Mouse (Mus musculus): ENCODE measurements around the gene Lgals2.

DNA sequence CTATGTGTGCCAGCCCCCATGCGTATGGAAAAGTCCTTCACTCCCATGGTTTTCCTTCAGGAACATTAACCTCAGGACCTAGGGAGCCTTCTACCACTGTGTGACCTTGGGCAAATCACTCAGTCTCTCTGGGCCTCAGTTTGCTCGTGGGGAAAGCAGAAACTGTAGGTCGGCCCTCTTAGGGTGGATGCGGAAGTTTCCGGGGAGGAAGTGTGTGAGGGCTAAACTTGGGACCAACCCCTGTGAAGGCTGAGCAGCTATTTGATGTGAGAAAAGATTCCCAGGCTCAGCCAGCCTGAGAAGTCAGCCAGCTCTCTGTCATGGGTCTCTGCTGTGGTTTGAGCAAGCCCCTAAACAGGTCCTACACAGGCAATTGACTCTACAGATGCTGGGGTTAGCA, 7.0 kb upstream of the Lgals2 start:
- TF ChIP-seq CTCF (IDR thresholded peaks at IDR 0.05; ENCODE audit: control insufficient read depth, insufficient read depth, insufficient replicate concordance, low read depth, low read length) (no peak), POLR2A (IDR thresholded peaks at IDR 0.05; ENCODE audit: control insufficient read depth, low read depth, low read length) (no peak)

Data from testis, adult 2 months (tissue).